Comparison of ENCODE assay signal across 18 mouse cellular contexts in the genomic region with DNA sequence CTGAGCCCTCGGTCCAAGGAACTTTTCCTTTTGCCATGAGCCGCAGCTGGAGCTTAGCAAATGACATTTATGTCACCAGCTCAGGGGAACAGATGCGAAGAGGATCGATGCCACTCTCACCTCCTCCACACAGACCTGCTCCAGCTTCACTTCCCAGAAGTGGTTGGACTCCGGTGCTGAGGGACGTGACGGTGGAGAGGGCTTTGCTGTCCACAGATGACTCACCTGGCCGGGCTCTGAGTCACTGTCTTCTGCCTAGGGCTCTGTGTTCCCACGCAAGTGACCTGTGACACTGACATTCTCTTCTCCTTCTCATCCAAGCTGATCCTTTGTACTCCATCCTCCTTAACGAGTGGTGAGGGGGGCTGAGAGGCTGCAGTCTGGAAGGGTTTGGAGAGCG. TPM values are rescaled to one million over a fixed set of nuclear protein-coding genes. Genes with fewer than 3 reads are reported as not detected.
DNase-seq lines count a peak whose midpoint lies in the region; ATAC-seq lines count a peak whose summit lies in the region.
"Had no signal": no experiment of that assay in that cellular context is flagged by ENCODE, and none has a peak within 500 bp of the region (broad histone marks: within the 10 kb centered on the region; RNA-seq: fewer than 3 reads in every experiment).

No protein-coding gene starts in this region.

- no peaks in the 10 kb centered on the region for H3K9me3 ChIP-seq in neural tube, embryonic 15.5 days (replicated peaks)
- H3K9me3 ChIP-seq: liver, embryonic 15.5 days; midbrain, embryonic 10.5 days had no signal

- no peak for ATAC-seq in neural tube, embryonic 15.5 days (ENCODE audit: low FRiP score)
- ATAC-seq: forebrain, postnatal 0 days; intestine, embryonic 16.5 days had no signal

- 84% methylated on average over 11 of the region's 11 CpGs for WGBS in neural tube, embryonic 15.5 days

- no peak overlapping the region for H3K4me2 ChIP-seq in neural tube, embryonic 15.5 days
- H3K4me2 ChIP-seq: limb, embryonic 12.5 days; liver, embryonic 15.5 days had no signal

- no peak overlapping the region for H3K9ac ChIP-seq in neural tube, embryonic 15.5 days (replicated peaks)
- H3K9ac ChIP-seq: forebrain, postnatal 0 days; limb, embryonic 12.5 days; liver, embryonic 15.5 days had no signal

- H3K4me1 ChIP-seq in neural tube, embryonic 15.5 days: no peaks in the 10 kb centered on the region

- DNase-seq in frontal cortex, postnatal 36 days (ENCODE audit: low spot score in 2 of 2): peak; percentile 51 to 59
- no peak for DNase-seq in frontal cortex, postnatal 10 days (ENCODE audit: low spot score in 2 of 2)
- DNase-seq in 3T3-L1 (ENCODE audit: low read depth, low spot score) (peak; percentile 88), NIH3T3 (ENCODE audit: low read depth) (peak; percentile 76)
- DNase-seq in left cerebral cortex, postnatal 25 days (ENCODE audit: low spot score in 2 of 2): peak; percentile 12 to 71
- DNase-seq in retina, postnatal 1 day: no peak
- DNase-seq: cerebellum, postnatal 10 days; forebrain, postnatal 0 days; lung, postnatal 10 days; thymus, adult 2 months had no signal

- H3K27me3 ChIP-seq in neural tube, embryonic 15.5 days (replicated peaks): no peaks in the 10 kb centered on the region
- H3K27me3 ChIP-seq: limb, embryonic 12.5 days; liver, embryonic 15.5 days had no signal

- H3K36me3 ChIP-seq in neural tube, embryonic 15.5 days: 0 out of 2 replicates have a peak, but pooled peaks cover 6% of the 10 kb centered on the region

- no peak overlapping the region for H3K4me3 ChIP-seq in neural tube, embryonic 15.5 days (replicated peaks)
- H3K4me3 ChIP-seq: erythroblast, embryonic 14.5 days; limb, embryonic 12.5 days; liver, embryonic 15.5 days; midbrain, embryonic 10.5 days had no signal

- no peak overlapping the region for H3K27ac ChIP-seq in neural tube, embryonic 15.5 days (replicated peaks)
- H3K27ac ChIP-seq: kidney, postnatal 0 days; limb, embryonic 12.5 days; liver, embryonic 15.5 days; midbrain, embryonic 10.5 days had no signal

- intact Hi-C loops in left cerebral cortex, postnatal 25 days (cut with DNase I): loop anchor here (10.0 kb wide), 1 partner anchor 1141 kb away; no protein-coding TSS in a partner anchor

RNA-seq across cellular contexts. Expression of a gene that starts 40.9 kb away (rescaled TPM):
- 100 to 1,000 TPM; 267 to 271 TPM for total RNA-seq in left cerebral cortex, postnatal 25 days (2021)
- 43.6 and 45.8 TPM in 2 replicates for polyA plus RNA-seq in neural tube, embryonic 15.5 days (2015; fragmentation: Nextera tagmentation; extraction: Ambion mirVana)
- total RNA-seq: monocyte, adult 5-6 weeks had no signal
- polyA plus RNA-seq: erythroblast, embryonic 14.5 days had no signal

Comparison
In these comparisons a context has a peak if more than half of its experiments do, and no peak if none do; other contexts are left out.
1. DNase-seq: peak in frontal cortex, postnatal 36 days (2 of 2), 3T3-L1 (single experiment), NIH3T3 (single experiment) and left cerebral cortex, postnatal 25 days (2 of 2); none in frontal cortex, postnatal 10 days (0 of 2) and retina, postnatal 1 day (single experiment).